Mouse (Mus musculus) erythroblast, embryonic 14.5 days (primary cell): ENCODE data around the gene BC035044.

Source experiments
- GATA1 ChIP-seq: IDR thresholded peaks from 2 replicates; pipeline ENCODE4 v1.6.1; 2012; ENCODE audit warnings: low read length, inconsistent platforms, mixed read lengths
- TAL1 ChIP-seq: IDR thresholded peaks from 3 replicates; pipeline ENCODE4 v1.6.1; 2012; ENCODE audit warnings: low read length, inconsistent platforms, mixed read lengths

- TF ChIP-seq GATA1 (no peak), TAL1 (no peak)
These were observed 54.0 kb downstream of the BC035044 start for GRCm38 (mm10) chr6:128836955-128837334.
